Mouse (Mus musculus) megakaryocyte, adult 5-6 weeks (primary cell): ENCODE measurements around the gene Fam89b. TPM values are rescaled to one million over a fixed set of nuclear protein-coding genes. Genes with fewer than 3 reads are reported as not detected.

Source experiments
- ATAC-seq: 2 replicates; pipeline ENCODE4 v1.8.0; 2016; ENCODE audit warnings: mild to moderate bottlenecking, inconsistent platforms; ENCODE audit not compliant: poor library complexity, severe bottlenecking
- total RNA-seq, 2 experiments: library from RNA; stranded (forward) in 1 of 2; stranded (reverse) in 1 of 2; fragments of 153-499, 151-499 nt in 1 of 2; fragments of 221-1000, 200-1000 nt in 1 of 2; gene quantifications; 2 replicates each; pipeline versions ENCODE4 v1.2.3 to v1.2.4; 2015 to 2017

The Fam89b gene
- total RNA-seq (2015): 95.7 and 114 TPM in 2 replicates
- total RNA-seq (2017): 65.5 and 78.8 TPM in 2 replicates

- peak; percentile 34 for ATAC-seq
These were observed at the start of gene Fam89b for GRCm38 (mm10) chr19:5729444-5729815. TSS of gene Fam89b (minus strand) at chr19:5729653.

DNA sequence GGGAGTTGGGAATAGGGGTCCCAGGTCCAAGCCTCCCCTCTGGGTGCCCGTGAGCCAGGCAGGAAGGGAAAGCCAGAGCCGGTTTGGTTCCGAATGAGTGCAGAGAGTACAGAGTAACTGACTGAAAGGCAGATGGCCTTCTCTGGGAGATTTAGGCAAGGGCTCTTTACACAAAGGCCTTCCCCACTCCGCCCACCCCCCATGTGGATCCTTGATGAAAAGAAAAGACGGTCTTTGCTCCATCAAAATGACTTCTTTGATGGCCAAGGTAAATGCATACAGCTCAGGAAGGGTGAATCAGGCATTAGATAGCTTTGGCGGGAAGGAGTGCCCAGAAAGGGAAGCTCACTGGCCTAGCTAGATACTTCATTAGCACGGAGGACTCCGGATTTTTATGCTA, 48.9 kb upstream of the Fam89b start:
- ATAC-seq: no peak

- ATAC-seq: no peak
These were observed 48.1 kb upstream of the Fam89b start for GRCm38 (mm10) chr19:5777387-5778032.

DNA sequence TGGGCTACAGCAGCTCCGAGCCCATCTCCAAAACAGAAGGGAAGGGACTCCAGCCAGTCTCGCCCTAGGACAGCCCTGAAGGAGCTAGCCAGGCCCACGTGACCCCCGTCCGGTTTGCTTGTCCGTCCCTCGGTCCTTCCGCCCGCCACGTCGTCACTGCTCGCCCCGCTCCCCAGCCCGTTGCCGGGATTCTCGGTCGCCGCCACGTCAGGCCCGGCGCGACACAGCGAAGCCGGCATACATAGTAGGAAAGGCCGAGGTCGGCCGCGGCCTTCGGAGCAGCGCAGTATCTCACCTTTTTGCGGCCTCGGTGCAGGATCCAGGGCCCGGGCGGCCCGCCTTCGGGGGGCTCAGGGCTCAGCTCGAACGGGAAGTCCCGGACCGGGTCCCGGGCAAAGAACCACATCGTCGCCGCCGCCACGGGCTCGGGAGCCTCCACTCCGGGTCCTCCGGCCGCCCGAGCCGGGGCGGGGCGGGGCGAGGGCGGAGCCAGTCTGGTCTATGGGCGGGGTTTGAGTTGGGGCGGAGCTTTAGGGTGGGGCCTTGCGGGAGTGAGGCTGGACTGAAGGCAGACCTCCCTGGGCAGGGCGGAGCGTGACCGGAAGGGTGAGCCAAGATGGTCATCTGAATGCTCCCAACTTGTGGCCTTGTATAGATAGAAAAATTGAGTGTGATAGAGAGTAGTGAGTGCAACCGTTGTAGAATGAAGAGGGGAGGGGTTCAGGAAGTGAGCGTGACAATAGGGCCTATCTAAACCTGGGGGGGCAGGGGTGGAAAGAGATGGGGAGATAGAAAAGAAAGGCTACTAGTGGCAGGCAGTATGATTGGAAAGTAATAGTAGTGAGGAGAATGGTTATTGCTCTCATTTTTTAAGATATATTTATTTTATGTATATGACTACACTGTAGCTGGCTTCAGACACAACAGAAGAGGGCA, 41.7 kb upstream of the Fam89b start, which contains the start of gene Scyl1:
Scyl1 (minus strand) TSS at position 495 of the 936 bp plus-strand sequence.
- peak; percentile 97 for ATAC-seq

- ATAC-seq: no peak
These were observed 40.9 kb upstream of the Fam89b start for GRCm38 (mm10) chr19:5770311-5770710.

- ATAC-seq: no peak
These were observed 37.8 kb upstream of the Fam89b start for GRCm38 (mm10) chr19:5767271-5767670.

DNA sequence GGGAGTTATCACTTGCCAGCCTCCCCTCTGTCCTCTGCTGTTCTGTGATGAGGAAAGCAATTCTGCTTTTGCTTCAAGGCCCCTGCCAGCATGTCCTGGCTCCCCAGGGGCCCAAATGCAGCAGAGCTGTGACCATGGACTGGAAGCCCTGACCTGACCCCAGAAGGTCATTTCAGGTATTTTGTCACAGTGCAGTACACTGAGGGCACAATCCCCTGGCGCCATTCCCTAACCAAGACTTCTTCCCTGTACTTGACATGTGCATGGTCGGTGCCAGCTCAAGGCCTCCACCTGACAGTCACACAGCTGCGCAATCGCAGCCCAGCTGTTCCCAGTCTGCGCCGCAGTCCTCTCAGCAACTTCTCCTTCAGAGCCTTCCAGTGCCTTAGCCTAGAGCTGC, 33.7 kb upstream of the Fam89b start:
- ATAC-seq: no peak

- ATAC-seq: no peak
These were observed 29.5 kb upstream of the Fam89b start for GRCm38 (mm10) chr19:5758878-5759403.

GRCm38 (mm10) chr19:5756991-5757636, 27.7 kb upstream of the Fam89b start:
- ATAC-seq: no peak

DNA sequence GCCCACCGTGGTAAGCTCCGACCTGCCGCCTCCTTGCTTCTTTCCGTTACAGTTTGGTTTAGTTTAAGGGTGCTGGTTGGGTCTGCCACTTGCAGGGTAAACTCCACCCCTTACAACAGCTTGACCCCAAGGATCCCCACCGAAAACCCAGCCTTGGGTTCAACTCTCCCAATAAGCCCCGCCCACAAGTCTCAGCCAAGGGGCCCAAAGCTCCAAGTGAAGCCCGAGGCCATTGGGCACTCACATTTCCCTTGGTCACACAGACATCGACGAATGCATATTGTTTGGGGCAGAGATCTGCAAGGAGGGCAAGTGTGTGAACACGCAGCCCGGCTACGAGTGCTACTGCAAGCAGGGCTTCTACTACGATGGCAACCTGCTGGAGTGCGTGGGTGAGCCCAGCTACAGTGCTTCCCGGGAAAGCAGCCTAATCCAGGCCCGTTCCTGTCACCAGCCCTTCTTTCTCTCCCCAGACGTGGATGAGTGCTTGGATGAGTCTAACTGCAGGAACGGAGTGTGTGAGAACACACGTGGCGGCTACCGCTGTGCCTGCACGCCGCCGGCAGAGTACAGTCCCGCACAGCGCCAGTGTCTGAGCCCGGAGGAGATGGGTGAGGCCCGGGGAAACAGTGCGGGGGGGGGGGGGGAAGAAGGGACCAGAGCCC, 27.0 kb upstream of the Fam89b start:
- no peak for ATAC-seq

- ATAC-seq: no peak
These were observed 22.3 kb upstream of the Fam89b start for GRCm38 (mm10) chr19:5751742-5752141.

DNA sequence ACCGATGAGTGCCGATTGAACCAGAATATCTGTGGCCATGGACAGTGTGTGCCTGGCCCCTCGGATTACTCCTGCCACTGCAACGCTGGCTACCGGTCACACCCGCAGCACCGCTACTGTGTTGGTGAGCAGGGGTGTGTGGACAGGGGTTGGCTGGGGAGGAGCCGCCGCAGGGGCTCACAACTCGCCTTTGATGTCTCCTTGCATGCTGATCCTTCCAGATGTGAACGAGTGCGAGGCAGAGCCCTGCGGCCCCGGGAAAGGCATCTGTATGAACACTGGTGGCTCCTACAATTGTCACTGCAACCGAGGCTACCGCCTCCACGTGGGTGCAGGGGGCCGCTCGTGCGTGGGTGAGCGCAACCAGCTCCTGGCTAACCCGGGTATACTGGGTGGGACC, 21.5 kb upstream of the Fam89b start:
- no peak for ATAC-seq

DNA sequence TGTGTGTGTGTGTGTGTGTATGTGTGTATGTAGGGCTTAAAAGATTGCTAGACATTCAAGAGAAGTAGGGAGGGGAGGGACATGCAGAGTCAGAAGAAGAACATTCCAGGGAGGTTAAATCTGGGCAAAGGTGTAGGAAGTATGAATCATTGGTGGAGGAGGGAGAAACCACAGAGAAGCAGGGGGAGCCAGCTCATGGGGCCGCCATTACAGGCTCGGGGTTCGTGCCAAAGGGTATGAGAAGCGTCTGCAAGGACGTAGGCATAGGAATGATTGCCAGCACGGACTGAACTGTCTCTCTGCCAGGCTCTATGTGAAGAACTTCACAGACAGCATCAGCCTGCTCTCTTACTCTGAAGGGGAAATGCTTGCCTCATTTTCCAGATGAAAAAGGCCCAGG, 20.0 kb upstream of the Fam89b start:
- ATAC-seq: no peak

DNA sequence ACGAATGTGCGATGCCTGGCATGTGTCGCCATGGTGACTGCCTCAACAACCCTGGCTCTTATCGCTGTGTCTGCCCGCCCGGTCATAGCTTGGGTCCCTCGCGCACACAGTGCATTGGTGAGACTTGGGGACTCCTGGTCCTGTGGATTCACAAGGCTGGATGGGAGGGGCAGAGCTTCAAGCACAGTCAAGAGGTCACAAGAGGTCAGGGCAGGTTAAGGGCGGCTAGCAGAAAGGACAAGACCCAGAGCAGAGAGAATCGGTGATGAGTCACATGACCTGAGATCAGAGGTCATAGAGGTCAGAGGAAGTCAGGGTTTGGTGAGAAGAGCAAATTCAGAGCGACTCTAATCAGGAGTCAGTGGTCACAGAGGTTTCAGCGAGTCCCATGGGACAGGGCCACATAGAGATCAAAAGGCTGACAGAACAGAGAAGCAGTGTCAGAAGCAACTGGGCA, 17.5 kb upstream of the Fam89b start:
- ATAC-seq: no peak

DNA sequence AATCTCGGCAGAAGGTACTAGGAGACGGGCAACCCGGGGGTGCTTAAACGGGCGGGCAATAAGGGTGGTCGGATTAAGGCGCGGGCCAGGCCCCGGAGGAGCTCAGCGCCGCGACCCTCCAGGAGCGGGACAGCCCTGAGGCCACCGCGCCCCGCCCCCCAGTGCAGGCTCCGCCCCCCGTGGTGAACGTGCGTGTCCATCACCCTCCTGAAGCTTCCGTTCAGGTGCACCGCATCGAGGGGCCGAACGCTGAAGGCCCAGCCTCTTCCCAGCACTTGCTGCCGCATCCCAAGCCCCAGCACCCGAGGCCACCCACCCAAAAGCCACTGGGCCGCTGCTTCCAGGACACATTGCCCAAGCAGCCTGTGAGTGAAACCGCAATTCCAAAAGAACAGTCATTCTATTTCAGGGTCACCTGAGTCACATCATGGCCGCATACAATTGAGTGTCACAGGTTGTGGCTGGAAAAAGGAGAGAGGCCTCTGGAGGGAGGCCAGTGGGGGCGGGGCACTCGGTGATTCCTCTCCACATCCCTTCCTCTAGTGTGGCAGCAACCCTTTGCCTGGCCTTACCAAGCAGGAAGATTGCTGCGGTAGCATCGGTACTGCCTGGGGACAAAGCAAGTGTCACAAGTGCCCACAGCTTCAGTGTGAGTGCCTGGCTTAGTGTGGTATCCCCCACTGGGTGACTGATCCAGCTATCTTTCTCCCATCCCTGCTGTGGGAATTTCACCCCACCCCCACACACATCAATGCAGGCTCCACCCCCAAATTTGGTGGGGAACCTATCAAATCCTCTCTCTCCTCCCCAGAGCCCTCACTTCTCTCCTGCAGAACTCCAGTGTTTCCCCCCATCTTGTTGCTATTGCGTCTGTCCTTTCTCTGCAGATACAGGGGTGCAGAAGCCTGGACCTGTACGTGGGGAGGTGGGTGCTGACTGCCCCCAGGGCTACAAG, 16.6 kb upstream of the Fam89b start:
- ATAC-seq: no peak

GRCm38 (mm10) chr19:5743576-5743975, 14.1 kb upstream of the Fam89b start:
- peak; percentile 63 for ATAC-seq

DNA sequence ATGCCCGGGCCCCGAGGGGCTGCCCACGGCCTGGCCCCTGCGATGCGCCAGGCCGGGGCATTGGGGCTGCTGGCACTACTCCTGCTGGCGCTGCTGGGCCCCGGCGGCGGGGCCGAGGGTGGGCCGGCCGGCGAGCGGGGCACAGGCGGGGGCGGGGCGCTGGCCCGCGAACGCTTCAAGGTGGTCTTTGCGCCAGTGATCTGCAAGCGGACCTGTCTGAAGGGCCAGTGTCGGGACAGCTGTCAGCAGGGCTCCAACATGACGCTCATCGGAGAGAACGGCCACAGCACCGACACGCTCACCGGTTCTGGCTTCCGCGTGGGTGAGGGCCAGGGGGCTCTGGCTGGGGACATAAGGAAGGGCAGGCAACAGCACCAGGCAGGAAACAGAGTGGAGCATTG, 12.8 kb upstream of the Fam89b start:
- no peak for ATAC-seq

- ATAC-seq: peak; percentile 14; the same call in 1 of the 2 replicates
These were observed 12.3 kb upstream of the Fam89b start for GRCm38 (mm10) chr19:5741641-5742240.
